Mouse (Mus musculus): Measurements from ENCODE around the gene Apeh. TPM values are rescaled to one million over a fixed set of nuclear protein-coding genes. Genes with fewer than 3 reads are reported as not detected.

The Apeh gene
- polyA plus RNA-seq, 1 experiment = 74.8 TPM

GRCm38 (mm10) chr9:108069007-108069406 lies 25.4 kb downstream of the Apeh start:
- WGBS = 91% methylated on average over 9 of the region's 9 CpGs
- H3K4me3 ChIP-seq (replicated peaks; ENCODE audit: extremely low read depth, low read depth, low read length) = no peak overlapping the region
- no peak for DNase-seq
- TF ChIP-seq POLR2A (IDR thresholded peaks at IDR 0.05; ENCODE audit: borderline replicate concordance, extremely low read depth, low read depth, low read length) (no peak), CTCF (IDR thresholded peaks at IDR 0.05; ENCODE audit: insufficient read depth, low read length) (no peak)
- no peaks in the 10 kb centered on the region for H3K4me1 ChIP-seq (ENCODE audit: control insufficient read depth, insufficient read depth, low read length)

GRCm38 (mm10) chr9:108067900-108068299 lies 26.5 kb downstream of the Apeh start:
- Histone ChIP-seq H3K4me3 (replicated peaks; ENCODE audit: extremely low read depth, low read depth, low read length) (no peak overlapping the region), H3K4me1 (ENCODE audit: control insufficient read depth, insufficient read depth, low read length) (no peaks in the 10 kb centered on the region)
- 18% methylated on average over 8 of the region's 8 CpGs for WGBS
- DNase-seq = peak; percentile 80
- TF ChIP-seq CTCF (IDR thresholded peaks at IDR 0.05; ENCODE audit: insufficient read depth, low read length) = peak; percentile 83
- TF ChIP-seq POLR2A (IDR thresholded peaks at IDR 0.05; ENCODE audit: borderline replicate concordance, extremely low read depth, low read depth, low read length) = no peak

- WGBS = 81% methylated on average over 7 of the region's 7 CpGs
Measured at GRCm38 (mm10) chr9:108067199-108067598, 27.2 kb downstream of the Apeh start.

GRCm38 (mm10) chr9:108065491-108066011 lies 28.9 kb downstream of the Apeh start:
- DNase-seq = peak; percentile 42
- Histone ChIP-seq H3K4me3 (replicated peaks; ENCODE audit: extremely low read depth, low read depth, low read length) (no peak overlapping the region), H3K4me1 (ENCODE audit: control insufficient read depth, insufficient read depth, low read length) (no peaks in the 10 kb centered on the region)
- WGBS = 38% methylated on average over 5 of the region's 5 CpGs
- TF ChIP-seq POLR2A (IDR thresholded peaks at IDR 0.05; ENCODE audit: borderline replicate concordance, extremely low read depth, low read depth, low read length) (no peak), CTCF (IDR thresholded peaks at IDR 0.05; ENCODE audit: insufficient read depth, low read length) (peak; percentile 80)

More at GRCm38 (mm10) chr9:108067199-108067598, 27.2 kb downstream of the Apeh start:
- no peak for DNase-seq
- Histone ChIP-seq H3K4me3 (replicated peaks; ENCODE audit: extremely low read depth, low read depth, low read length) (no peak overlapping the region), H3K4me1 (ENCODE audit: control insufficient read depth, insufficient read depth, low read length) (no peaks in the 10 kb centered on the region)
- no peak for TF ChIP-seq CTCF (IDR thresholded peaks at IDR 0.05; ENCODE audit: insufficient read depth, low read length)
- TF ChIP-seq POLR2A (IDR thresholded peaks at IDR 0.05; ENCODE audit: borderline replicate concordance, extremely low read depth, low read depth, low read length) = no peak

- no peak for DNase-seq
- Histone ChIP-seq H3K4me3 (replicated peaks; ENCODE audit: extremely low read depth, low read depth, low read length) (no peak overlapping the region), H3K4me1 (ENCODE audit: control insufficient read depth, insufficient read depth, low read length) (no peaks in the 10 kb centered on the region)
- WGBS = 91% methylated on average over 12 of the region's 12 CpGs
- TF ChIP-seq CTCF (IDR thresholded peaks at IDR 0.05; ENCODE audit: insufficient read depth, low read length) (no peak), POLR2A (IDR thresholded peaks at IDR 0.05; ENCODE audit: borderline replicate concordance, extremely low read depth, low read depth, low read length) (no peak)
Measured at GRCm38 (mm10) chr9:108063361-108063760, 31.0 kb downstream of the Apeh start.

- no peak for DNase-seq
- Histone ChIP-seq H3K4me1 (ENCODE audit: control insufficient read depth, insufficient read depth, low read length) (no peaks in the 10 kb centered on the region), H3K4me3 (replicated peaks; ENCODE audit: extremely low read depth, low read depth, low read length) (no peak overlapping the region)
- 88% methylated on average over 3 of the region's 3 CpGs for WGBS
- TF ChIP-seq CTCF (IDR thresholded peaks at IDR 0.05; ENCODE audit: insufficient read depth, low read length) (no peak), POLR2A (IDR thresholded peaks at IDR 0.05; ENCODE audit: borderline replicate concordance, extremely low read depth, low read depth, low read length) (no peak)
Measured at GRCm38 (mm10) chr9:108062142-108062541, 32.3 kb downstream of the Apeh start.

- TF ChIP-seq CTCF (IDR thresholded peaks at IDR 0.05; ENCODE audit: insufficient read depth, low read length) = no peak
- TF ChIP-seq POLR2A (IDR thresholded peaks at IDR 0.05; ENCODE audit: borderline replicate concordance, extremely low read depth, low read depth, low read length) = no peak
- 94% methylated on average over 9 of the region's 9 CpGs for WGBS
- Histone ChIP-seq H3K4me3 (replicated peaks; ENCODE audit: extremely low read depth, low read depth, low read length) (no peak overlapping the region), H3K4me1 (ENCODE audit: control insufficient read depth, insufficient read depth, low read length) (peaks cover 3% of the 10 kb centered on the region; the same call in 1 of the 2 replicates)
- no peak for DNase-seq
Measured at GRCm38 (mm10) chr9:108058291-108058690, 36.1 kb downstream of the Apeh start.

GRCm38 (mm10) chr9:108057262-108057562 lies 37.2 kb downstream of the Apeh start:
- H3K4me3 ChIP-seq (replicated peaks; ENCODE audit: extremely low read depth, low read depth, low read length) = no peak overlapping the region
- peaks cover 6% of the 10 kb centered on the region for H3K4me1 ChIP-seq (ENCODE audit: control insufficient read depth, insufficient read depth, low read length)
- no peak for DNase-seq
- WGBS = 90% methylated on average over 5 of the region's 5 CpGs
- no peak for TF ChIP-seq CTCF (IDR thresholded peaks at IDR 0.05; ENCODE audit: insufficient read depth, low read length)

GRCm38 (mm10) chr9:108056361-108057261 lies 37.8 kb downstream of the Apeh start:
- 86% methylated on average over 28 of the region's 28 CpGs for WGBS
- H3K4me1 ChIP-seq (ENCODE audit: control insufficient read depth, insufficient read depth, low read length) = peaks cover 6% of the 10 kb centered on the region
- DNase-seq = no peak
- no peak for TF ChIP-seq POLR2A (IDR thresholded peaks at IDR 0.05; ENCODE audit: borderline replicate concordance, extremely low read depth, low read depth, low read length)
- no peak for TF ChIP-seq CTCF (IDR thresholded peaks at IDR 0.05; ENCODE audit: insufficient read depth, low read length)
- H3K4me3 ChIP-seq (replicated peaks; ENCODE audit: extremely low read depth, low read depth, low read length) = no peak overlapping the region

All from lung, adult 2 months (tissue).